ENCODE assay signal across 8 mouse cellular contexts in the genomic region with DNA sequence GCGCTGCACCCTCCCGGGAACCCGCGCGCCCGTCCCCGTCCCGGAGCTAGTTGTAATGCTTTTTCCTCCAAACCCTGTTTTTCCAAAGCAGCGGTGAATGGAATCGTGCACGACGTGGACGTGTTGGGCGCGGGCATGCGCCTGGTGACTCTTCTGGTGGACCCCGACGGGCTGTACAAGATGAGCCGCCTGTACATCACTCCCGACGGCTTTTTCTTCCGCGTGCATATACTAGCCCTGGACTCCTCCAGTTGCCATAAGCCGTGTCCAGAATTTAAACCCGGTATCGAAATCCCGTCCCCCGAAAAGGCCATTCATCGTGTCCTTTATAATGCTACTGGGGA. TPM values are rescaled to one million over a fixed set of nuclear protein-coding genes. Genes with fewer than 3 reads are reported as not detected.
DNase-seq lines count a peak whose midpoint lies in the region; ATAC-seq and TF ChIP-seq lines count a peak whose summit lies in the region.

No protein-coding gene starts in this region.

- DNase-seq in kidney, adult 11 months: no peak
- no peak for DNase-seq in embryonic facial prominence, embryonic 11.5 days (ENCODE audit: low spot score)
- DNase-seq in frontal cortex, postnatal 10 days (ENCODE audit: low spot score in 2 of 2): no peak
- DNase-seq in cerebellum, adult 11 months: no peak
- DNase-seq in gastrocnemius, postnatal 4 days (ENCODE audit: low spot score in 2 of 2): no peak

- 2% methylated on average over 28 of the region's 29 CpGs for WGBS in kidney, embryonic 16.5 days
- WGBS in embryonic facial prominence, embryonic 11.5 days: 5% methylated on average over 29 of the region's 29 CpGs
- WGBS in intestine, postnatal 0 days: 4% methylated on average over 29 of the region's 29 CpGs

- H3K4me1 ChIP-seq in kidney, embryonic 16.5 days (ENCODE audit: insufficient read depth, low read length): peaks cover 46% of the 10 kb centered on the region
- peaks cover 5% of the 10 kb centered on the region for H3K4me1 ChIP-seq in embryonic facial prominence, embryonic 11.5 days (ENCODE audit: control insufficient read depth, insufficient read depth, low read length)
- H3K4me1 ChIP-seq in intestine, postnatal 0 days (replicated peaks; ENCODE audit: control insufficient read depth, insufficient read depth, low read length): 0 out of 2 replicates have a peak, but pooled peaks cover 3% of the 10 kb centered on the region

- no peaks in the 10 kb centered on the region for H3K27me3 ChIP-seq in kidney, embryonic 16.5 days (ENCODE audit: insufficient read depth, low read length)
- H3K27me3 ChIP-seq in embryonic facial prominence, embryonic 11.5 days (ENCODE audit: control insufficient read depth, insufficient read depth, low read length): no peaks in the 10 kb centered on the region; the same call in 1 of the 2 replicates
- no peaks in the 10 kb centered on the region for H3K27me3 ChIP-seq in intestine, postnatal 0 days (replicated peaks; ENCODE audit: control insufficient read depth, insufficient read depth, low read length)
- H3K27me3 ChIP-seq in myocyte (ENCODE audit: control insufficient read depth, insufficient read depth, insufficient read length): no peaks in the 10 kb centered on the region

- H3ac ChIP-seq in myocyte (ENCODE audit: control insufficient read depth, insufficient read length): peak overlapping the region; percentile 71

- peak overlapping the region; percentile 73 for H3K4me2 ChIP-seq in kidney, embryonic 16.5 days (replicated peaks; ENCODE audit: low read depth, low read length)
- peak overlapping the region; percentile 69 for H3K4me2 ChIP-seq in embryonic facial prominence, embryonic 11.5 days (ENCODE audit: low read depth, low read length)
- peak overlapping the region; percentile 93 for H3K4me2 ChIP-seq in intestine, postnatal 0 days (replicated peaks; ENCODE audit: low read depth)
- H3K4me2 ChIP-seq in myocyte (ENCODE audit: low read depth): peak overlapping the region; percentile 79

- H3K27ac ChIP-seq in kidney, embryonic 16.5 days (ENCODE audit: low read length): peak overlapping the region; percentile 74; the same call in 1 of the 2 replicates
- H3K27ac ChIP-seq in embryonic facial prominence, embryonic 11.5 days (replicated peaks; ENCODE audit: low read depth, low read length): no peak overlapping the region
- peak overlapping the region; percentile 91 for H3K27ac ChIP-seq in intestine, postnatal 0 days (ENCODE audit: low read depth, low read length)

- H3K9me3 ChIP-seq in kidney, embryonic 16.5 days (ENCODE audit: low read length): no peaks in the 10 kb centered on the region
- no peaks in the 10 kb centered on the region for H3K9me3 ChIP-seq in embryonic facial prominence, embryonic 11.5 days (replicated peaks; ENCODE audit: control insufficient read depth, low read length)
- no peaks in the 10 kb centered on the region for H3K9me3 ChIP-seq in intestine, postnatal 0 days (ENCODE audit: control insufficient read depth)

- peak overlapping the region; percentile 75 for H3K9ac ChIP-seq in kidney, embryonic 16.5 days (replicated peaks; ENCODE audit: low read length)
- peak overlapping the region; percentile 63 for H3K9ac ChIP-seq in embryonic facial prominence, embryonic 11.5 days (replicated peaks; ENCODE audit: low read length)
- peak overlapping the region; percentile 69 for H3K9ac ChIP-seq in intestine, postnatal 0 days (ENCODE audit: low read depth, low read length)

- TF ChIP-seq CTCF in intestine, postnatal 0 days (IDR thresholded peaks at IDR 0.05; ENCODE audit: low read depth): no peak

- H3K4me3 ChIP-seq in kidney, embryonic 16.5 days (ENCODE audit: low read length): peak overlapping the region; percentile 60
- H3K4me3 ChIP-seq in embryonic facial prominence, embryonic 11.5 days (ENCODE audit: low read depth, low read length): peak overlapping the region; percentile 60
- H3K4me3 ChIP-seq in intestine, postnatal 0 days (ENCODE audit: low read depth, low read length): peak overlapping the region; percentile 68
- peak overlapping the region; percentile 39 for H3K4me3 ChIP-seq in myocyte

- no peak for TF ChIP-seq POLR2A in myocyte (IDR thresholded peaks at IDR 0.05; ENCODE audit: insufficient read length, low read depth)

- no peaks in the 10 kb centered on the region for H3K79me2 ChIP-seq in myocyte (ENCODE audit: control insufficient read depth, insufficient read depth)

- peak; percentile 53 for ATAC-seq in kidney, embryonic 16.5 days (ENCODE audit: low FRiP score, low TSS enrichment)
- ATAC-seq in embryonic facial prominence, embryonic 11.5 days (replicated peaks; ENCODE audit: insufficient number of reproducible peaks, low FRiP score, low TSS enrichment, low read depth): peak; percentile 63
- ATAC-seq in intestine, postnatal 0 days: peak; percentile 28

- no peaks in the 10 kb centered on the region for H3K36me3 ChIP-seq in kidney, embryonic 16.5 days (ENCODE audit: insufficient read depth, low read length)
- H3K36me3 ChIP-seq in embryonic facial prominence, embryonic 11.5 days (replicated peaks; ENCODE audit: control insufficient read depth, insufficient read depth, low read depth, low read length): no peaks in the 10 kb centered on the region
- no peaks in the 10 kb centered on the region for H3K36me3 ChIP-seq in intestine, postnatal 0 days (ENCODE audit: control insufficient read depth, insufficient read depth)
- no peaks in the 10 kb centered on the region for H3K36me3 ChIP-seq in myocyte (ENCODE audit: control insufficient read depth, insufficient read depth)

TF ChIP-seq in myocyte, 11 proteins besides CTCF, POLR2A, EP300 and RAD21:
- TF ChIP-seq TCF3 (IDR thresholded peaks at IDR 0.05; ENCODE audit: insufficient read length, low read depth): no peak
- no peak for TF ChIP-seq SRF (IDR thresholded peaks at IDR 0.05; ENCODE audit: control insufficient read depth, insufficient read length, low read depth)
- TF ChIP-seq TCF12 (IDR thresholded peaks at IDR 0.05; ENCODE audit: insufficient read depth, poor library complexity, severe bottlenecking): no peak
- no peak for TF ChIP-seq MYOG (IDR thresholded peaks at IDR 0.05; ENCODE audit: control insufficient read depth in 1 of 3, insufficient read depth in 1 of 3, insufficient read length in 2 of 3, low read depth in 2 of 3)
- no peak for TF ChIP-seq USF1 (IDR thresholded peaks at IDR 0.05; ENCODE audit: low read depth)
- TF ChIP-seq MYOD1 (IDR thresholded peaks at IDR 0.05; ENCODE audit: control insufficient read depth in 1 of 3, insufficient read length in 2 of 3, low read depth in 2 of 3): no peak
- no peak for TF ChIP-seq E2F4 (IDR thresholded peaks at IDR 0.05; ENCODE audit: insufficient read depth)
- no peak for TF ChIP-seq CEBPB (IDR thresholded peaks at IDR 0.05; ENCODE audit: insufficient read depth, poor library complexity, severe bottlenecking)
- TF ChIP-seq MAX (IDR thresholded peaks at IDR 0.05; ENCODE audit: low read depth): no peak
- no peak for TF ChIP-seq POLR2AphosphoS2 (IDR thresholded peaks at IDR 0.05; ENCODE audit: insufficient read length, low read depth)
- no peak for TF ChIP-seq REST (IDR thresholded peaks at IDR 0.05; ENCODE audit: insufficient read depth, insufficient read length)

RNA-seq across cellular contexts. Expression of a gene that starts 2.8 kb away (rescaled TPM):
- polyA plus RNA-seq in kidney, embryonic 16.5 days (2015; fragmentation: Nextera tagmentation; extraction: Ambion mirVana): 1.4 and 1.8 TPM in 2 replicates
- polyA plus RNA-seq in embryonic facial prominence, embryonic 11.5 days (2014; fragmentation: Nextera tagmentation; extraction: Ambion mirVana): 1.8 and 3.4 TPM in 2 replicates
- polyA plus RNA-seq in intestine, postnatal 0 days (2015; fragmentation: Nextera tagmentation; extraction: Ambion mirVana): 9.6 and 9.9 TPM in 2 replicates
- 2.5 TPM for polyA plus RNA-seq in myocyte (2012; fragmentation: generic; extraction: Trizol)
- 1 to 10 TPM; 3.2 to 4.5 TPM for total RNA-seq in gastrocnemius, postnatal 4 days (2021)

RNA-seq across cellular contexts. Expression of a gene that starts 28.9 kb away (rescaled TPM):
- polyA plus RNA-seq in kidney, embryonic 16.5 days (2015; fragmentation: Nextera tagmentation; extraction: Ambion mirVana): 353 and 411 TPM in 2 replicates
- 673 and 680 TPM in 2 replicates for polyA plus RNA-seq in embryonic facial prominence, embryonic 11.5 days (2014; fragmentation: Nextera tagmentation; extraction: Ambion mirVana)
- 80.6 and 100 TPM in 2 replicates for polyA plus RNA-seq in intestine, postnatal 0 days (2015; fragmentation: Nextera tagmentation; extraction: Ambion mirVana)
- polyA plus RNA-seq in myocyte (2012; fragmentation: generic; extraction: Trizol): 32.8 TPM
- total RNA-seq in gastrocnemius, postnatal 4 days (2021): 10 to 100 TPM; 42.4 to 47.1 TPM
